Mouse (Mus musculus): ENCODE data around the gene Nicn1.

The Nicn1 gene

DNA sequence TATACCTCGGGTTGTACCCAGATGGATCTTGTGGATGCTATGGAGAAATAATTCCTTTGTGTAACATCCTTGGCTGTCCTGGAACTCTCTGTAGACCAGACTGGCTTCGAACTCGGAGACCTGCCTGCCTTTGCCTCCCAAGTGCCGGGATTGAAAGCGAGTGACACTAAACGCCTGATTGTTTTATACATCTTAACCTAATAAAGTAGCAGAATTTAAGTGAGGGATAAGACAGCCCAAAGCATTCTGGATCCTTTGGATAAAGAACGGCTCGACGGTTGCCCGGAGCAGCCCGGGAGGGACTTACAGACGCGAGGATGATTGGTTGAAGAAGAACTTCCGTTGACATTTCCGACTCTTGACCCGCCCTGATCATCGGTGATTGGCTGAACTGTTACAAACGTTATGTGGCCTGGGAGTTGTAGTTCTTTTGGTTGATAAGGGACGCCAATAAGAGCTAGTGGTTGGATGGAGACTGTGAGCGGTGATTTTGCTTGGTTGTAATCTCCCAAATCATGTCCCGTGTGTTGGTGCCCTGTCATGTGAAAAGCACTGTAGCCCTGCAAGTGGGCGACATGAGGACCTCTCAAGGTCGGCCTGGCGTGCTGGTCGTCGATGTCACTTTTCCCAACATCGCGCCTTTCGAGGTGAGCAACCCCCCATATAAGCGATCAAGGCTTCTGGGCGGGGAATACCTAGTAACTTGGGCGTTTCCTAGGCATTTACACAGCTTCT, at the start of gene Nicn1:
Gene Nicn1, plus strand, starts transcription at position 414 of the 735 bp plus-strand sequence.
- peak; percentile 98 for DNase-seq (ENCODE audit: low read depth, low spot score)

DNA sequence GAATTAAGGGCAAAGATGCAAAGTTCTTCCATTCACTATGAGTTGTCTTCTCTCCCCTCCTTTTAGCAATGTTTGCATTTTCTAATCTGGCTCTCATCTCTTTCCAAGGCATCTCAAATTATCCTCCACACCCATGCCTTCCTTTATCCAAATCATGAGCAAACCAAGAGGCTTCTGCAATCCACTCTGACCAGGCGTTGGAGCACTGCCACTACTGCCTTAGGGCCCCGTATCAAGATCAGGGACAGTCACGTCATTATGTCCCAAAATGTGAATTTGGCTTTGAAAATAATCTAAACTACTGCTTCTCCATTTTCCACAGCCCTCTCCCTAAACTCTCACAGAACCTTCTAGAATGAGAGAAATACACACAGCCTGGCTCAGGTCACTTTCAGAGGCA, 45.7 kb upstream of the Nicn1 start:
- no peak for DNase-seq (ENCODE audit: low read depth, low spot score)

DNA sequence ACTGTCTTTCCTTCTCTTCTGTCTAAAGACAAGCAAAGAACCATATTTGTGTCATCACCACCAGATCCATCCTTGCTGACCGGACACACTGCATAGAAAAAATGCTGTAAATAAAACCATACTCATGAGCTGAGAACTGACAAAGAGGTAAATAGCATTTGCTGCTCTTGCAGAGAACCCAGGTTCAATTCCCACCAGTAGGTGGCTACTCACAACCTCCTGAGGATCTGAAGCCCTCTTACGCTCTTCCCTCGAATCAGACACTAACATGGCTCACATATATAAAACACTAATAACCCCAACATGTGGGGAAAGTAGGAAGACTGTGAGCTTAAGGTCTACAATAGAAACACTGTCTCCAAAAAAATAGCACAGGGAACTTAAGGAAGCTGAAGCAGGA, 45.2 kb upstream of the Nicn1 start:
- peak; percentile 53 for DNase-seq (ENCODE audit: low read depth, low spot score)

DNA sequence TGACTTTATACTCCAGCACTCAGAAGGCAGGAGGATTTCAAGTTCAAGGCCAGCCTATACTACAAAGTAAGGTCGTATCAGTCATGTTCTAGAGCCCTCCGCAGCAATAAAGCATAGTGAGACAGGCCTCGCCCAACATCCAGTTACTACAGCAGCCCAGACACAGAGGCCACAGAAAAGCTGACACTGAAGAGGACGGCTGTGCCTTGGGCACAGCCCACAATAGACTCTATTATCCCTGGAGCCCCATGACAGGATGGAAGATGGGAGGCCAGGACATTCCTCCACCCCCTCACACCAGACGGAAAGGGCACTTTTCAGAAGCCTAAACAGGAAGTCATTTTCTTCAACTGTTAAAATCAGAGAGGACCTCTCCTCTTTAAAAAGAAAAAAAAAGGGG, 41.3 kb upstream of the Nicn1 start:
- DNase-seq (ENCODE audit: low read depth, low spot score) = no peak

DNA sequence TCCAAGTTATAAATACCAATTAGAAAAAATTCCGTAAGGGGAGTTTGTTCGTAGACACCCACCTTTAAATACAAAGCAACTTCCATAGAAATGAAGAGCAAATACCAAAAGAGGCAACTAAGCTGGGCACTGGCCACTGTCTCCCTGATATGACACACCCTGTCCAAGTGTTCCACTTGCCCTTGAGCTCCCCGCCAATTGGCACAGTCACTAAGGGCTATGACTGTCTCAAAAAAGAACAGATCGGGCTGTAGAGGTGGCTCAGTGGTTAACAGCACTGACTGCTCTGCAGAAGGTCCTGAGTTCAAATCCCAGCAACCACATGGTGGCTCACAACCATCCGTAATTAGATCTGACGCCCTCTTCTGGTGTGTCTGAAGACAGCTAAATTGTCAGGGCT, 38.4 kb upstream of the Nicn1 start:
- DNase-seq (ENCODE audit: low read depth, low spot score) = no peak

DNA sequence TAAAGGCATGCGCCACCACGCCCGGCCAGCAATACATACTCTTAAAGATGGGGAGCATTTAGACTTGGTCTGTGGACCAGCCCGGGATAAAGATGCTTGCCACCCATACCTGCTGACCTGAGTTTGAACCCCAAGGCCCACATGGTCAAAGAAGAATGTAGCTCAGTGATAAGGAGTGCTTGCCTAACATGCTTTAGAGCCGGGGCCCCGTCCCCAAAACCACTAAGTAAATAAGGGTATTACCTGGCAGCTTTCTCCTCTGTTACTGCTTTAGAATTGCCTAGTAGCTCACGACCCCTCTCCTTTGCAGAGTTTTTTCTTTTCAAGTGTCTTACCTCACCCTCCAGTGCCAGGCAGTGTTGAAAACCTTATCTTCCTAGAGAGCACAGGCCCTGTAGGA, 37.5 kb upstream of the Nicn1 start:
- DNase-seq (ENCODE audit: low read depth, low spot score) = no peak

DNA sequence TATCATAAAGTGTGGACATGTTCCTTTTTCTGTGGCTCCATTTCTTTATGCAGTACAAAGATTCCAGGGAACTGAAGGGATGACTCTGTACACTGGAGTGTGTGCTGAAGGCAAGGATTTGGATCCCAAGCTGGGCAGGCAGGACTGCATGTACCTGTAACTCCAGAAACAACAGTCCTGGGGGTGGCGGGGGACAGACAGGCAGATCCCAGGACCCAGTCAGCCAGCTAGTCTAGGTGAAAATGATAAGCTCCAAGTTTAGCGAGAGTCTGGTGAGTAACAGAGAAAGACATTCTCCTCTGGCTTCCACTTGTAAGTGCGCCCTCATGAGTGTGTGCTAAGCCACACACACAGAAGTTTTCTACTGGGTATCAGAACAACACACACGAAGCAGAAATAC, 29.7 kb upstream of the Nicn1 start:
- no peak for DNase-seq (ENCODE audit: low read depth, low spot score)

DNA sequence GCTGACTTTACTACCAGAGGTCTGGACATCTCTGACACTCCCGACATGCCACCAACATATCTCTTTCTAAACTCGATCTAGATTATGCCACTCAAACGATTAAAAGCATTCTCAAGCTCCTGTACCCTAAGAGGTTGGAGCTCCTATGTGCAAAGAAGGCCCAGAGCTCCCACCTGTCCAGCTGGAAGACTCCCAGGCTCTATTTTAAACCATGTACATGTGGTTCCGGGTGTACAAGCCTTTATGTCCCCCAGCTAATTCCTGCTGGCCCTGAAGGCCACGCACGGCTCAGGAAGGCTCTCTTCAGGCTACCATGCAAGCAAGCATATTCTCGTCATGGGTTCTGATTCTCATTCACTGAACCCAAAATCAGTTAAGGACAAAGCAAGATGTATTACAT, 28.4 kb upstream of the Nicn1 start:
- no peak for DNase-seq (ENCODE audit: low read depth, low spot score)

DNA sequence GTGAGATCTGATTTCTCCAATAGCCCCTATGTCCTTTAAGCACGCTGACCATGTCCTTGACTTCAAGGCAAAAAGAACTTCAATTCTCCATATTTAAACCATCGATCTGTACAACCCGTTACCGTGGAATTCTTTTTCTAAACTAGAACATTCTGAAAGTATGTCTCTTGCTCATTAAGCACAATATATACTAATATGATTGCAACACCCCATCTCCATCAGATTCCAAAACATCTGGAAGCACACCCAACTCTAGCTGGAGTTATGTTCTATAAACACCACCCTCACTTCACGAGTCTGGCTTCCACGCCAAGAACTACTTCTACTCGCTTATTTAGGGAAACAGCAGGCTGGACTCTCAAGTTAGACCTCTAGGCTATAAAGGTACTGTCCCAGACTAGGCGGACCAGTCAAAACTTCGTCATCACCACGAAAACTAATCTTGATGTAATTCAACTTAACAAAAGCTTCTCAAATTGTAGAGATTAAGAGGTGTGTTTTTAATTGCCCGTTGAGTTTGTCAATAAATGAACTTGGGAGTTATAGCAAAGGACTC, 27.7 kb upstream of the Nicn1 start:
- DNase-seq (ENCODE audit: low read depth, low spot score) = no peak

DNA sequence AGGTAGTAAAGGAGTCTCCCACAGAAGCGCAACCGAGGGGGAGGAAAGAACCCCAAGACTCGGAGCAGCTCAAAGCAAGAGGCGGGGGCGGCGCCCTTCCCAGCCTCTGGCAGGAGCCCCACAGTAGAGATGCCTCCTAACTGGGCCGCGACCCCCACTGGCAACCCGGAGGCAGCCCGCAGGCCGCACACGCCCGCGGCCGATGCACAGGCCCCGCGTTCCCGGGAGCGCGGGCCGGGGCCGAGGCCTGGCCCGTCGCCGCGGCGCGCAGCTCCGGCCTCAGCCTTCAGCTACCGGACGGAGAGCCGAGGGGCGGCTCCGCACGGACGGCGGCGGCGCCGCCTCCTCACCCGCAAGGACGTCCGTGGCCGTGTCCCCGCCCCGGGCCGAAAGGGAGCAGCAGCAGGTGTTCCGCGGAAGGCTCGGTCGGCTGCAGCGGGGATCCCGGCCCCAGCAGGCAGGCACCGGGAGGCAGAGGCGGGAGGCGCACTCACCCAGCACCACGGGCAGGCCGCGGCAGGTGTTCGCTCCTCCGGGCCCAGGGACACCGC, 27.0 kb upstream of the Nicn1 start:
- DNase-seq (ENCODE audit: low read depth, low spot score) = no peak

DNA sequence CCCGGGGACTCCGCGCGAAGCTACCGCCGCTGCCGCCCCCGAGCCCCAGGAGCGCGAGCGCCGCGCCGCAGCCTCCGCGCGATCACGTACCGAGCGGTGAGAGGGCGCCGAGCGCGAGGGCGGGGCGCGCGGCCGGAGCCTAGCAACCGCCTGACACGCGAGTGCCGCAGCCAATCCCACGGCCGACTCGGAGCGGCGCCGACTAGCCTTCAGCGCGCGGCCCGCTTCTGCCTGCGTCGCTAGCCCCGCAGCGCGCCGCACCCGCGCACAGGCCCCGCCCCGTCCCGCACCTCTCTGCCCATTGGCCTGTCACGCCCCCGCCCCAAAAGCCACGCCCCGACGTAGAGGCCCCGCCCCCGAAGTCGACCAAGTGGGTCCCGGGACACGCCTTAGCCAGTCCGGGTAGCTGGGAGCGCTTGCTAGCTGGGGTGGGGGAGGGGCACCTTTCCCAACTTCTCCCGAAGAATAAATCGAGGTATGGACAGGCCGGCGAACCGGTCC, 26.5 kb upstream of the Nicn1 start, which contains the start of gene Dag1:
Gene Dag1, minus strand, starts transcription at position 269 of the 501 bp plus-strand sequence.
- peak; percentile 98 for DNase-seq (ENCODE audit: low read depth, low spot score)

DNA sequence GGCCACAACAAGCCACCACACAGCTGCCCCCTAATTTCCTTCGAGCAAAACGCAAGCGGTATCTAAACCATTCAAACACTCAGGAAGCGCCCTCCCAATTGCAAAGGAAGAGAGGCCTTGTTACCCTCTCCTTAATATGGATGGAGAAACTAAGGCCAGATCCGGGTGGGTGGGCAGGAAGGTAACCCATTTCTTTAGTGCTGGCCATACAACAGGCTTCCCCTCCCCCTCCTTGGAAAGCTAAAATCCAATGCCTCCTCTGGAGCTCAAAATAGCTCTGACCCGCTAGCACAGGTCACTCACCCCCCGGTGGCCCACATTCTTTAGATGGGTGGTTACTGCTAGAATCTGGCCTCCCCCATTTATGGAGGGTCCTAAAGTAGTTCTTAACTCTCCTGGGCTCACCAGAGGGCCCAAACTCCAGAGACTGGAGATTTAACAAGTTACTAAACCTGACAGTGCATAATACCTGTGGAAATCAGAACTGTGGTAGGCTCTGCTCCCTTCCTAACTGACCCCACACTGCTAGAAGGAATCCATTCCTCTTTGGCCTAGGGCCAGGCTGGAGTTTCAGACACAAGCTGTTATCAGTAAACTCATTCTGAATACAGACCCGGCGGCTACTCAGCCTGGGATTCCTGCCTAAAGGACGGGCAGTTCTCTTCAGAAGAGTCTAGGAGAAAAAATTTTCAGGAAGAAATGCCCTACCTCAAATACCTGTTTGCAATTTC, 25.9 kb upstream of the Nicn1 start:
- peak; percentile 83 for DNase-seq (ENCODE audit: low read depth, low spot score)

DNA sequence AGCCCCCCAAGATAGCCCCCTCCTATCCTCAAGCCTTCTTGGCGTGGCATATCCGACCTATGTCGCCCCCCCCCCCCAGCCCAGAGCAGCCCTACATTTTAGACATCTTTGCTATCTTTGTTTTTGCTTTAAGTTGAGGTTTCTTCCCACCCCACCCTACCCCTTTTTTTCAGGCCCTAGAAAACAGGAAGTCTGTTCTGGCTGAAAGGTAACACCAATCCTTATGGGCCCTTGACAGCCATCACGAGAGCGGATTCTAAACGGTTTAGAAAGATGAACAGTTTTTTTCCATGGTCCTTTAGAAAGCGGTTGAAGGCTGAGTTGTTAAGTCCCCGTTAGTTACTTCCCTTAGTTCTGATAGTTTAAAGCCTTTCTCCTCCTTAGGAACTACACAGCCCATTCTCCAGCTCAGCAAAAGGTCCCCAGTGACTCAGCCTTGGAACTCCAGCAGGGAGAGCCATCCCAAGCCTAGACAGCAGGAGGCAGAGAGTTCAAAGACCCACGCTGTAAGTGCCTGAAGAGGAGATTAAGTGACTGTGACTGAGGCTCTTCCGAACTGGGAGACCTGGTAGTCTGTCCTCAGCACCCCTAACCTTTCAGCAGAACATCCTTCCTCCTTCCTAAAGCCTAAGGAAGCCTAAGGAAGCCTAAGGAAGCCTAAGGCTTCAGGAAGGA, 23.8 kb upstream of the Nicn1 start:
- DNase-seq (ENCODE audit: low read depth, low spot score) = peak; percentile 81

DNA sequence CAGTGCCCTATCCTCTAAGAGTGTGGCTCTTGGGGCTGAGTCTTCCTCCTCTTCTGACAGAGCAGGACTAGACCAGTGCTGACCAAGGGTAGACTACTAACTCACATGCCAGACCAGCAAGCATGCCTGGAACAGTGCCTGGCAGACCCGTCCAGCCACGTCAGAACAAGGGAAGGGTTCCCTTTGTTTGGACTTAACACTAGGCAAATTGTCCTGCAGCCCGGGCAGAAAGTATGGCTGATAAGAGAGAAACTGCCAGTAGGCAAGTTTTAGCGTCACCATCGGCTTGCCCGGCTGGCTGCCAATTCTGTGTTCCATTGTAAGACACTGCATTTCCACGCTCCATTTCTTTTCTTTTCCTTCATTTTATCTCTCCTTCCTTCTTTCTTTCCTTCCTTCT, 22.5 kb upstream of the Nicn1 start:
- DNase-seq (ENCODE audit: low read depth, low spot score) = no peak

DNA sequence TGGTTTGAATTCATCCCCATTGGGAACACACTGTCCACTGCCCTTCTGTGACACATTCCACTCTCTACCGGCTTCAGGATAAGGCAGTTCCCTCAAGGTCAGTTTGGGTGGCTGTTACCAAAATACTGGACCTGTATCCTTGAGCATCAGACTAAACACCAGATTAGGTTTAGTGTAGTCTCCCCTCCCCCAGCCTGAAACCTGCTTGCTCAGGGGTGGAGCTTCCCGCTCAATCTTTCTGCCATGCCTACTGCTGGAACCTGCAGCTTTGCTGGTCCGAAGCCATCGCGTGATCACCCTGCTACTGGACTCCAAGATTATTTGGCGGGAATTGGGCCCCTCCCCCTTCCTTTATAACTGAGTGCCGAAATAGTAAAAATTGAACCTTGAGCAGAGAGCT, 21.5 kb upstream of the Nicn1 start:
- peak; percentile 38 for DNase-seq (ENCODE audit: low read depth, low spot score)

DNA sequence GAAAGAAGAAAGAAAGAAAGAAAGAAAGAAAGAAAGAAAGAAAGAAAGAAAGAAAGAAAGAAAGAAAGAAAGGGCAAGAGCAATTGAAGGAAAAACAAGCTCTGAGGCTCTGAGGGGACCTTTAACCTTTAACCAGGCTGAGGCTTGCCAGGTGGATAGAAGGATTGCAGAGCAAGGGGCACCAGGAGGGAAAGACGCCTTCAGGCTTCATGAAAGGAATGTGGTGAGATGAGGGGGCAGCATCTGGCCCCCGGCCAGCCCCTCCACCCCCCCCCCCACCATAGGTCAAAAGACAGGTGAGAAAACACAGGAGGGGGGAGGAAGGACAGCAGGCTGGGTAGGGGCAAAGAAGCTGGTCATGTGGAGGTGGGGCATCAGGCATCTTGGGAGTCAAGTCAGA, 18.3 kb upstream of the Nicn1 start:
- DNase-seq (ENCODE audit: low read depth, low spot score) = no peak

DNA sequence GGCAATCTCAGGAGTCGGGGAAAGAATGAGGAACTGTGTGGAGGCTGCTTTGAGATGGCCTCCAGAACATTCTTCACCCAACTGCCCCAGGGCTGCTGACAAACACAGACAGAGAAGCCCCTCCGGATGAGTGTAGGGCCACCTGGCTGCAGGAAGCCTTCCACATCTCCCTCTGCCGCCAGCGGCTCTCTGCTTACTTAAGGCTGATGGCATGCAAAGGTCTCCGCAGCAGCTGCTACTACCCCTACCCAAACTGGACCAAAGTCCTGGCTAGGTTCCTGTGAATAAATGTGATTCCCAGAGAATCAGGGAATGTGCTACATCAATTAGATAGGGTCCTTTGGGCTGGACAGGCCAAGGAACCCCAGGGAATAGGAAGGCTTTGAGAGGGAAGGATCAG, 17.5 kb upstream of the Nicn1 start:
- DNase-seq (ENCODE audit: low read depth, low spot score) = no peak

DNA sequence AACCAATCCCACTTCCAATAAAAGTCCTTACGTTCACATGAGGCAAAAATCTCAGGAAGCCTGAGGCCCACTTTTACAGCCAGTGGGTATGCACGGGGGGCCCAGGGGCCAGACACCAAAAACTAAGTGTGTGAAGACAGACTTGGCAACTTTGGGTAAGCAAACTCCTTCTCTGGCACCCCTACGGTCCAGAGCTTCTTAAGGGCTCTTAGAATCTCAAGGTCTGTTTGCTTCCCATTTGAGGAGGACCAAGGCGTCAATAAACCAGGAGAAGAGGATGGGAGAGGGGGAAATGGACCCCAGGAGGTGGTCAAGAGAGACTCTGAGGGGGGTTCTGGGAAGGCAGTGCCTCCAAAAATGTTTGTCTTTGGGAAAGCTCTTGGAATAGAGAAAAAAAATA, 16.7 kb upstream of the Nicn1 start:
- no peak for DNase-seq (ENCODE audit: low read depth, low spot score)

DNA sequence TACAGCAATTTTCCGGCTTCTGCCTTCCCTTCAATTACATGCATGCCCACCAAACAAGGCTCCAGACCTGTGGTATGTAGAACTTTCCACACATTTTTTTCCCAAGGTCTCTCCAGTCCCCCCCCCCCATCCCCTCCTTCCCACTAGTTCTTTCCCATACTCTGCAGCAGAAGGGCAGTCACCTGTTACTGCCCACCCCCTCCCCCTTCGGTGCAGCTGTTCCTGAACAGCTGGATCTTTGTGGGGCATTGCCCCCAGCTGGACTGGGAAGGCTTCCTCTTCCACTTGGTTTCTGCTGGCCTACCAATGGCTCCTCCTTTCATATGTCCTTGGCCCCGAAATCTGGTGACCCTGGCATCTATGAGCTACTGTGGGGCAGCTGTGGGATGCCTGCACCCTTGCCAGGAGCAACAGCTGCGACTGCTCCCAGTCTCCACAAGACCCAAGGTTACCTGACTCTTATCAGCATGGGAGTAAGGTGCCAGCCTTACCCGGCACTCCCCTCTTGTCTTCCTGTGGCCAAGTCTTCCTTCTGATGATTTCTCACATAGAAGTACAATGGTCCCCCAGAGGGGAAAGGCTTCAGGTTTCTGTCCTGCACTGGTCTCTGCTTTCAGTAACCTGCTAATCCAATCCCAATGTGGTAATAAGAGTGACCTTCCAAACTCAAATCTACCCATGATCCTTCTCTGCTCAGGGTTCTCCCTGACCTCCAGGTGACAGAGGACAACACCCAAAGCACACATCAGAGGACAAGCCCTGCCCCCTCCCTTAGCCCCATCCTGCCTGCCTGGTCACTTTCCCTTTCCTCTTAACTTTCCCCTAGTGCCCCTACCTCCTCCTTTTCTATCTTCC, 15.5 kb upstream of the Nicn1 start:
- DNase-seq (ENCODE audit: low read depth, low spot score) = no peak

DNA sequence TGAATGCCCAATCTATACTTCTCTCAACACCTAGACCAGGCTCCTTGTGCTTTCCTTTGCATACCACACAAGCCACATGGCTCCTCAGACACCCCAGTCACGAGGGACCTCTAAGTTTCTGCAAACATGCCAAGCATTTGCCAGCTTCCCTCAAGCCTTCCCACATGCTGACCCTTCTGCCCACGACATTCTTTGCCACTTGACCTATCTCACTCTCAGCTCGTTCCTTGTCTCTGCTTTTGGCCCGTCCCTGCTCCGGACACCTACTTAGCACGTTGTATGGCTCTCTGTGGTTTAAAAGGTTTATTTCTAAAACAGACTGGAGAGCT, 14.9 kb upstream of the Nicn1 start:
- DNase-seq (ENCODE audit: low read depth, low spot score) = no peak

All from ES-CJ7 (cell line).